Mouse (Mus musculus) thymus, adult 2 months (tissue): Measurements from ENCODE around the gene Aifm2.

Experiments
- CTCF ChIP-seq: fragments of 200-500 bp; IDR thresholded peaks from 2 replicates; pipeline ENCODE4 v1.5.1; 2012; ENCODE audit warnings: mild to moderate bottlenecking, control low read depth, low read length, moderate library complexity, borderline replicate concordance; ENCODE audit not compliant: control insufficient read depth, poor library complexity, insufficient read depth; ENCODE audit errors: extremely low read depth
- POLR2A ChIP-seq: fragments of 200-500 bp; IDR thresholded peaks from 2 replicates; pipeline ENCODE4 v1.6.1; 2012; ENCODE audit warnings: mild to moderate bottlenecking, low read length, control low read depth, moderate library complexity; ENCODE audit not compliant: control insufficient read depth, poor library complexity, insufficient read depth; ENCODE audit errors: extremely low read depth

DNA sequence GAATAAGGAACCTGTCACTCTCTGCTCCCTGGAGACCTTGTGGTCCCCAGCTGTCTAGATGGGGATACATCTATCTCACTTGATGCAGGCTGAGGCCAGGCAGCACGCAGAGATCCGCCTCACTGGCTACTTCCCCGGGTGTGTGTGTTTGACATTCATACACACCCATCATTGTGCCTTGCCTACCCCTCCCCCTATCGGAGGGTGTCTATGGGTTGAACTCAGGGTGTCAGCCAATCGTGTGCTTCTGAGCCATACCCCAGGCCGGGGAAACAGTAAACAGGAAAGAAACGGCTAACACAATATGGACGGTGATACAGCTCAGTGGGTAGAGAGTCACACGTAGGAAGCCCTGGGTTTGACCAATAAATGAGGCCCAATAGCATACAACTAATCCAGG lies 35.0 kb downstream of the Aifm2 start:
- TF ChIP-seq CTCF = no peak
- TF ChIP-seq POLR2A = no peak
